Mouse (Mus musculus): ENCODE measurements at regions not wholly inside any gene's neighbourhood (a gene's known extent, or its start where the extent isn't known, plus 50 kb on each side); places are given as distances from the start of the nearest gene placed in this dataset.
A peak's percentile ranks its signal among the peaks of the same experiment; 100 is the strongest.

DNA sequence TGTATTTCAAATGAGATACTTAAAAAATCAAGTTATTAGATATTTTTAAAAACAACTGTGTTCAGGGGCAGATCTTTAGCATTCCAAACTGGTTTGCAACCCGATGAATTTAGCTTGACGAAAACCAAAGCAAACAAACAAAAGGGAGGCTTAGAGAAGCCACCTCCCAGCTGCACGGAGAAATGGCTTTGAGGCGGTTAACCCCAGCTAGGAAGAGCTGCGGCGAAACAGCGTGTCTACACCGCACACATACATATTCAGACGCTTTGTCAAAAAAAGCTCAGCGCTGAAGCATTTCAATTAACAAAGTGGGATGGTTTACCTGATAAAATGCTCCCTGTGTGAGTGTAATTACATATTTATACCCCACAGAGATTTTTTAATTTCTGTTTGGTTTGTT lies 123.0 kb upstream of the Ap5m1 start:
- no peak for DNase-seq (ENCODE audit: inconsistent ontology term)

DNA sequence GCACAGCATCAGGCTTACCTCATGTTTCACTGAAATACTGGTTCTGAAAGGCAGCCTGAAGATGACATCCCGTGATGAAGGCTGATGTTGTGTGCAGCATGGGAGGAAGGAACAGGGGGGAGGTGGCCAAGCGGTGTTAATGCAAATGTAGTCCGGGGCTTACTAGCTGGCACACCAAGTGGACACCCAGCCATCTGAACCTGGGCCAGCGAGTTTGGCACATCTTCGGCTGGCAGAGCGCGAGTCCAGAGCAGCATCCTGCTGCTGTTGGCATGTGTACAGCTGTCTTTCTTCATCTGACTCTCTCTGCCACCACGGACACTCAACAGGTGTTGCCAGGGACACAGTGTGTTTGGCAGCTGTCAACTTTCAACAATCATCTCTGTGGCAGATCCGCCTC lies 135.0 kb upstream of the Ap5m1 start:
- no peak for DNase-seq (ENCODE audit: inconsistent ontology term)

DNA sequence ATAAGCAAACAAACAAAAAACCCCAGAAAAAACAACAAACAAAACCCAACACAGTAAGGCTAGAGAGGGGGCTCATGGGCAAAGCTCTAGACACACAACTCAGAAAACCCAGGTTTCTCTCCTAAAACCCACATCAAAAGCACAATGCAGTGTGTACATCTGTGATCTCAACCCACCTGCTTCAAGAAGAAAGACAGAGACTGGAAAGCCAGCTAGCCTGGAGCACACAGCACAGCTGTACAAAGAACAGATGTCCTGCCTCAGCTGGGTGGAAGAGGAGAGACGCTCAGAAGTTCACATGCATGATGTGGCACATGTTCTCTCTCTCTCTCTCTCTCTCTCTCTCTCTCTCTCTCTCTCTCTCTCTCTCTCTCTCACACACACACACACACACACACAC lies 140.0 kb upstream of the Ap5m1 start:
- no peak for DNase-seq (ENCODE audit: inconsistent ontology term)

- peak; percentile 43 for DNase-seq (ENCODE audit: inconsistent ontology term)
Measured at GRCm38 (mm10) chr14:48909420-48909819, 156.5 kb upstream of the Ap5m1 start.

GRCm38 (mm10) chr14:48907991-48908698 lies 157.8 kb upstream of the Ap5m1 start:
- DNase-seq (ENCODE audit: inconsistent ontology term): peak; percentile 77

DNA sequence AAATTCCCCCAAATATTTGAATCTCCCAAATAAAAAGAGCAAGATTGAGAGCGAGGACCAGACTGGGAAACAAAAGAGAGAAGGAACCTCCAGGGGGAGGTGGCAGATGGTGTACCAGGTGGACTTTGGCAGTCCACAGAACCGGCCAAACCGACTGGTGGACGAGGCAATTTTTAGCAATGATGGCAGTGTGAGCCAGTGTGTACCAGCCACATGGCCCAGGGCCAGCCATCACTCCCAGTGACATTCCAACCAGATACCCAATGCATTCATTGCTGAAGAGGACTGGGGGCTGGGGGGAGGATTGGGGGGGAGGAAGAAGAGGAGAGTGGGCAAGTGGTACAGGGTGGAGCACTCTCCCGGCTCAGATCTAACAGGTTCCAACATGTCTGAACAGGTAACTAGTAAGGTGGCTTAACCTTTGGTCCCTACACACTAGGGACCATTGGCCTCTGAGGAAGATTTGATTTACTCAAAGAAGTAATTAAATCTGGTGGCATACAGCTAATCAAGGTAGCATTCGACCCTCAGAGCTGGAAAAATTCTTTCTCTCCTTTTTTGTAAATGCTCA lies 158.4 kb upstream of the Ap5m1 start:
- peak; percentile 47 for DNase-seq (ENCODE audit: inconsistent ontology term)

- no peak for DNase-seq (ENCODE audit: inconsistent ontology term)
Measured at GRCm38 (mm10) chr14:48906956-48907355, 158.9 kb upstream of the Ap5m1 start.

DNA sequence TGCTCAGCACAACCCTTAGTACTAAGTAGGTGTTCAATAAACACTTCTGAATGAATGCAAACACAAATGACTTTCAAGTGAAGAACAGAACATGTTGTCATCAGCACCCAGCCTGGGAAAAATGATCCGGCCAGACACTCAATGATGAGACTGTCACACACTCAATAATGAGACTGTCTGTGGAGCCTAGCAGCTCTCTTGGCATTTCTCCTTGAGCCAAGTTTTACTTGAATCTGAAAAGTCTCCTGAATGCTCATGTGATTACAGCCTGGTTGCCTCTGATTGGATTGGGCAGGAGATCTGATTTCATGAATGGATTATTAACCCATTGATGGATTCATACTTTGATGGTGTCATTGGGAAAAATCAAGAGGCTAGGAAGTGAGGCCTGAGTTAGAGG lies 161.3 kb upstream of the Ap5m1 start:
- no peak for DNase-seq (ENCODE audit: inconsistent ontology term)

DNA sequence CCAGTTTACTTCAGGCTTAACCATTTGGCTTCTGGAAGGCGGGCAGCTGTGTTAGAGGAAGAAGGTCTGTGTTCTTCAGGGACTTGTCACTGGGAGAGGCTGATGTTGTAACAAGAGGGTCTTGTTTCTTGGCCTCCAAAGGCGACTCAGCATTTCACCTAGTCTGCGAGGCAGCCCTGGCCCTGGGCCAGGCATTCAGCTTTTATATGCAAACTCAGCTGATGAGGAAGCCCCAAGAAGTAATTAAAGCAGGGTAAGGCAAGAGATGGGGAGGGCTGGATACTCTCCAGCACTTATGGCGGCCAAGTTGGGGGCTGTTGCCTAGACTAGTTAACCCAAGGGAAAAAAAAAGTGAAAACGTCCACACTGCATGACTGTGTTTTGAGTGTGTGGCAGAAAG lies 162.4 kb upstream of the Ap5m1 start:
- DNase-seq (ENCODE audit: inconsistent ontology term): peak; percentile 48

GRCm38 (mm10) chr14:48900201-48900600 lies 165.7 kb upstream of the Ap5m1 start:
- no peak for DNase-seq (ENCODE audit: inconsistent ontology term)

GRCm38 (mm10) chr14:48897140-48897539 lies 168.8 kb upstream of the Ap5m1 start:
- no peak for DNase-seq (ENCODE audit: inconsistent ontology term)

DNA sequence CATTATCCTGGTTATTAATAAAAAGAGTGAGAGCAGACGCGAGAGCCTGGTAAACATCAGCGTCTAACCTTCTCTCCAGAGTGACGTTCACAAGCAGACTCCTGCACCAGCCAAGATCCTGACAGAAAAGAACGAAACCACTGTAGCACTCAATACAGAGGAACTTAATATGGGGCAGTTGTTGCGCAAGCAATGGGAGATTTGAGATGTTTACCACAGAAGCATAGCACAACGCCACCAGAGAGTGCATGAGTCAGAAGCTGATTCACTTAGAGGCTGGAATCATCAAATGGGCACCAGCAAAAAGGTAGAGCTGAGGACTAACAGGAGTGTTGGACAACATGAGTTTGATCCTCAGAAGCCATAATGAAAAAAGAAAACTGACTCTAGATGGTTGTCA lies 169.7 kb upstream of the Ap5m1 start:
- DNase-seq (ENCODE audit: inconsistent ontology term): no peak

DNA sequence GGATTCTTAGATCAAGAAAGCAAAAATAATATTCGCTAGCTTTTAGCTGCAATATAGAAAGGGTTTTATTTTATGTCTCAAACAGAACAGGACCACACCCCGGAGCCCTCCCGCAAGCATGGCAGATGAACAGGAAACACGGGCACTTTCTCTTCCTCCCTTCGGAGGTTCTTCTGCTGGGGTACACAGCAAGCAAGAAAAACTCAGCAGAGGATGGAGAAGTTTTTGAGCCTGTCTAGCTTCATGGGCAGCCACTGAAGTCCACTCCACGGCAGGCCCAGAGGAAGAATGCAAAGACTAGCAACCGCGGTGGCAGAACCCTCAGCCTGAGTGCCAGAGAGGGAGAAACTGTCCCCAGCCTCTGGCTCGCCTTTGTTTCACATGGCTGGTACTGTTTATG lies 174.7 kb upstream of the Ap5m1 start:
- DNase-seq (ENCODE audit: inconsistent ontology term): no peak

- no peak for DNase-seq (ENCODE audit: inconsistent ontology term)
Measured at GRCm38 (mm10) chr14:48888954-48889353, 176.9 kb upstream of the Ap5m1 start.

GRCm38 (mm10) chr14:48880041-48880440 lies 185.9 kb upstream of the Ap5m1 start:
- no peak for DNase-seq (ENCODE audit: inconsistent ontology term)

DNA sequence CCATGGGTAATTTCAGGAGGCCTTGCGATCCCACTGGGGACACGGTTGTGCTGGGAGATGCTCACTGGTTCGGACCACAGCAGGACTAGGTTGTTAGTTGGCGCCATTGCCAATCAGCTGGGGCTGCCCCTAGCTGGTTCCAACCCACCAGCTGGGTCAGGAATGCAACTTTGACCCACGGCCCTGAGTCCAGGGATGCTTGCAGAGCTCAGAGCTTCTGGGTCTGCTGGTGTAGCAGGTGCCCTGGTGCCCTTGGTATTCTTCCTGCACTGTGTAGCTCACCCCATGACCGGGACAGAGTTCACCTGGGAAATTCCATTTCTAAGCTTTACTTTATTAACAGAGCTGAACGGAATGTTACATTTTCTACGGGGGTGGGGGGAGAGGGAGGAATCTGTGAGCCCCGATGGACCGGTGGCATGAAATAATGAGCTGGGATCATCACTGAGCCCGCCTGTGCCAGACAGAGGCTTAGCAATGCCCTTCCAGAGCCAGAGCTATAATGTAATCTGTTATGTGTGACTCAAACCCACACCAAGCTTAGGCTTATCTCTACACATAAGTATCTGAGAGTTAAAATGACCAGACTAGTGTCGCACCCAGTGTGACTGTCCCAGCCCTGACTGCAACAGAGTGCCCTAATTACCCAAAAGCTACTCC lies 187.8 kb upstream of the Ap5m1 start:
- DNase-seq (ENCODE audit: inconsistent ontology term): no peak

- DNase-seq (ENCODE audit: inconsistent ontology term): no peak
Measured at GRCm38 (mm10) chr14:48871313-48871712, 194.6 kb upstream of the Ap5m1 start.

DNA sequence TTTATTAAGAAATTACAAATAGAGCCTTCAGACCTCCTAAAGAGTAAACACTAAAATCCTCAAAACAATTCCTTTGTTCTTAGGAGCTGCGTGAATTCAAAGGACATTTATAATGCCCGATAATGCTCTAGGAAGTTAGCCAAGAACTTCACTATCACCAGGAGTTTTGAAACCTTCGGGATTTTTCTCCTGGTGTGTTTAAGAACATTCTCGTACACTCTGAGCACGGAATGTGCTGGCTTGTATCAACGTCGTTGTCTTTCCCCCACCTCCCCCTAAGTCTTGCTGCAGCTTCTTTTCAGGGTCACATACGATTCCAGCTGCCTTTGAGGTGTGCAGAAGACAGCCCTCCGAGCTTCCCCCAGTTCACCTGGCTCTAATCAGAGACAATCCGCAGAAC lies 195.9 kb upstream of the Ap5m1 start:
- DNase-seq (ENCODE audit: inconsistent ontology term): no peak

GRCm38 (mm10) chr14:48855453-48855852 lies 181.8 kb upstream of the Otx2 start:
- no peak for DNase-seq (ENCODE audit: inconsistent ontology term)

DNA sequence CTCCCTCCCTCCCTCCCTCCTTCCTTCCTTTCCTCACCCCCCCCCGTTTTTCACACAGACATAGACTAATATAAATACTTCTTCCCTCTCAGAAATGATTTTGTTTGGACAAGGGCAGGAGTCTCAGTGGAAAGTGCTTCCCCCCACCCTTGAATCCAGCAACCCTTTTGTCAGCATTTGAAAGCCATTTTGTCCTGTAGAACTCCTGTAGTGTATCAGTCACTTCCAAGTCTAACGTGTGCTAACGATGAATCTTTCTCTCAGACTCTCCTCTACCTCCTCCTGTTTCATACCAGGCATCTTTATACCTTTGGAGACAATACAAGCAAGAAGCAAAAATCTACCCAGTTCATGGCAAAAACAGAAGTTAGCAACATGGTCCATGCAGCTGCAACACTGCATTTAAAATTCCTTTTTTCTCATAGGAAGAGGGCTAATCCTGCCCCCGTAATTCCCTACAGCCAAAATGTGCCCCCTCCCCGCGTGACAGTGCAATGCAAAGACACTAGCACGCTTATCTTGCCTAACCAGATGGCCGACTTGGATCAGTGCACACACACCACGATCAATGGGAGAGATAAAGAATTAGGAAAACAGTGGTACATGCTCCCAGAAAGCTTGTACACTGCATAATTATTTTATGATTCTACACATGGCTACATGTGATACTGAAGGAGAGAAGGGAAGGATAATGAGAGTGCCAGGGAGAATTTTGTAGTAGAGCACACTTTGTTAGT lies 180.7 kb upstream of the Otx2 start:
- no peak for DNase-seq (ENCODE audit: inconsistent ontology term)

DNA sequence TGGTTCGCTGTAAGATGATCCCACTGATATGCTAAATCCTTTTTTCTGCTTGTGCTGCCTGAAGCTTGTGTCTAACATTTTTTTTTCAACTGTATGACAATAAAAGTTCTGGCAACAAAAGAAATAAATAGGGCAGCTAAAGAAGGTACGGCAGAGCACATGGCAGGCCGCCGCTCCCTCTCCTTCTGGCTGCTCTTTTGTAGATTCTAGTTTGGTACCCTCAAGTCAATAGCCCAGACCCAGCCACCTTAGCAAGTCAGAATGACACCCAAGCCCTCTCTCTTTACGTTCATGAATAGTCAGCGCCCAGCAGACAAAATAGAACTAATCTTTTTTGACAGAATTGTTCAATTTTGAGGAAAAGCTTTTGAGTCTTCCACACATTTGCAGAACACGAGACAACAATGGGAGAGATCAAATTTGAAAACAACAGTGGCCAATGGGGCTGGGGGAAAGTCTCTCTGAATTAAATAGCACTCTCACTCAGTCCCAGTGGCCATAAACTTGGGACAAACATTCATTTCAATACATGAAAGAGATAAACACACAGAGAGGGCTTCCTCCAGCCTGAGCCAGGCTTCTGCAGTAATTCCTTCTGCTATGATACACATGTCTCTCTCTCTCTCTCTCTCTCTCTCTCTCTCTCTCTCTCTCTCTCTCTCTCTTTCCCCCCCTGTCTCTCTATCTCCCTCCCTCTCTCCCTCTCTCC lies 180.0 kb upstream of the Otx2 start:
- DNase-seq (ENCODE audit: inconsistent ontology term): no peak

- no peak for DNase-seq (ENCODE audit: inconsistent ontology term)
Measured at GRCm38 (mm10) chr14:48852787-48853186, 179.2 kb upstream of the Otx2 start.

Measured in Muller cell, postnatal 12 days (primary cell).